Mouse (Mus musculus) 416B (cell line): ENCODE measurements around the gene Hspb2.

Experiments used
- DNase-seq: peaks from one replicate; pipeline ENCODE4 v3.0.0; 2011; ENCODE audit warnings: low read depth

Hspb2 gene

DNA sequence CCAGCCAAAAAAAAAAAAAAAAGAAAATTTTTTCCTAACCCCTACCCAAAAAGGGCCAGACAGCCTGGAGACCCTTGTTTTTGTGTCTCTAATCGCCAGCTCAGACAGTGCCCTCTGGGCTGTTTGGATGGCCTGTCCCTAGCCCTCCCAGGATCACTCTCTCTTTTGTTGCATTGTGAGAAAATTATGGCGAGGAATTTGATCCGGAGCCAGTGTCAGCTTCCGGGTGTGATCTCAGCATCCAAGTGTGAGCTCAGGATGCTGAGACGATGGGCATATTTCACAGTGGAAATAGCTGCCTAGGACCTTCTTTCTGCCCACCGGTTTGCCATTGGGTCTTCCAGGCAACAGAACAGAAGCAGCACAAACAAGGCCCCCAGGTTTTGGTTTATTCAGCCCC lies 1.4 kb downstream of the Hspb2 start:
- no peak for DNase-seq

DNA sequence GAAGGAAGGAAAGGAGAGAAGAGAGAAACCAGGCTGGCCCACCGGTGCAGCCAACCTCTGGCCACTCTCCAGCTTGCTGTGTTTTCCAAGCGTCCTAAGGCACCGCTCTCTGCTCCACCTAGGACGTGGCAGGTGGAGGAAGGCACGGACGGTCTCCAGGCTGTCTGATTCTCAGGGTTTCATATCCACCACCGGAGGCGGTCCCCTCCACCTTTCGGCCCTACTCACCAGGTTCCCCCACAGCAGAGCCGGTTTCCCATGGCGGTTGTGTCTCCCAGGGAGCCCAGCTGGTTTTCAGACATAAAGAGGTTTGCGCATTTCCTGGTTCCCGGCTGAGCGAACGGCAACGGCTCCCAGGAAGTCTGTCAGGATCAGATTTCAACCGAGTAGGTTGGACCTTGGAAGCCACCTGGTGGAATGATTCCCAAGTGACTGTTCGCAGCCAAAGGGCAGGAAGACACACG lies 5.9 kb downstream of the Hspb2 start, which contains the start of gene 2310030G06Rik:
2310030G06Rik (minus strand) TSS at position 323 of the 464 bp plus-strand sequence.
- no peak for DNase-seq

DNA sequence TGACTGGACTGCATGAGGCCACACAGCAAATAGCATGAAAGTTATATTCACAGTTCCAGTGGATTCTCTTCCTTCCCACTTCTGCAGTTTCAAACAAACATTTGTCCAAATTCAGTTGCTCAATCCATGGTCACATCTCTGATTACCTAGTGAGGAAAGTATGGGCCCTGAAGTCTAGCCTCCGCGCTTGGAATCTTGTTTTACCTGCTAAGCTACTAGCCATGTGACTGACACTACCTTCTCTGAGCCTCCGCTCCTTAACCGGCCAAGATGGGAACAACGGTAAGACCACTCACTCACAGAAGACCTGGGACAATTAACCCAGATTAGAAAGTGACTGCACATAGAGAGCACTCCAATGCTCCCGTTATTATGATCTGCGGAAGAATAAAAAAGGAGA lies 6.3 kb downstream of the Hspb2 start:
- DNase-seq: no peak

DNA sequence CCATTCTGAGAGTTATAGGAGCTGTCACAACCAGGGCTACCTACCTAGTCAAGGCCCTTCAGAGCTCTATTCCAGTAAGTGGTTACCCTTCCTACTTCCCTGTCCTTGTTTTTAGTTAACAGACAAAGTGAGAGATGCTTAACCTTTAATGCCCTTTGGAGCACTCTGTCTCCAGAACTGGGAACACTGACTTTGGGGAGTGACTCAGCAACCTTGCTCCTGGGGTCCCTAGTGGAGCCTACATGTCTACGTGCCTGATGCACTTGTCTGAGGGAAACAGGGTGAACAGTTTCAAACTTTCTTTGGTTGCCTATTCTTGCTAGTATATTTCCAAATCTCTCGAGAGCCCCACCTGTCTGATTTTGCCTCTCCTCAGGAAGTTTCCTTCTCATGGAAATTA lies 9.4 kb downstream of the Hspb2 start:
- no peak for DNase-seq

DNA sequence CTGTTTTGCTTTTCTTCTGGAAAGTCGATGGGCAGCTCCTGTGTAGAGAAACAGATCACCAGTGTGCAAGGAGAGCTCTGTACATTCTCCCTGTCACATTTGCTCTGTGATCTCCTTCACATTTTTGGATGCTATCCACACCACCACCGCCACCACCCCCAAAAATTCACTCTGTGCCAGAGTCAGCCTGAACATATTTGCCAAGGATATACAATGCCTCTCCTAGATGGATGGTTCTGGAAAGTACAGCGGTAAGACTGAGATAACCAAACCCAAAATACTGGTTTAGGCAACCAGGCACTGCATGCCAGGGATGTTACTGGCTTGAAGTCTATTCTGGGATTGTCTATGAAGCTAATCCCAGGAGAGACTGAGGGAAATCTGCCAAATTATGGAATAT lies 9.9 kb downstream of the Hspb2 start:
- DNase-seq: no peak

DNA sequence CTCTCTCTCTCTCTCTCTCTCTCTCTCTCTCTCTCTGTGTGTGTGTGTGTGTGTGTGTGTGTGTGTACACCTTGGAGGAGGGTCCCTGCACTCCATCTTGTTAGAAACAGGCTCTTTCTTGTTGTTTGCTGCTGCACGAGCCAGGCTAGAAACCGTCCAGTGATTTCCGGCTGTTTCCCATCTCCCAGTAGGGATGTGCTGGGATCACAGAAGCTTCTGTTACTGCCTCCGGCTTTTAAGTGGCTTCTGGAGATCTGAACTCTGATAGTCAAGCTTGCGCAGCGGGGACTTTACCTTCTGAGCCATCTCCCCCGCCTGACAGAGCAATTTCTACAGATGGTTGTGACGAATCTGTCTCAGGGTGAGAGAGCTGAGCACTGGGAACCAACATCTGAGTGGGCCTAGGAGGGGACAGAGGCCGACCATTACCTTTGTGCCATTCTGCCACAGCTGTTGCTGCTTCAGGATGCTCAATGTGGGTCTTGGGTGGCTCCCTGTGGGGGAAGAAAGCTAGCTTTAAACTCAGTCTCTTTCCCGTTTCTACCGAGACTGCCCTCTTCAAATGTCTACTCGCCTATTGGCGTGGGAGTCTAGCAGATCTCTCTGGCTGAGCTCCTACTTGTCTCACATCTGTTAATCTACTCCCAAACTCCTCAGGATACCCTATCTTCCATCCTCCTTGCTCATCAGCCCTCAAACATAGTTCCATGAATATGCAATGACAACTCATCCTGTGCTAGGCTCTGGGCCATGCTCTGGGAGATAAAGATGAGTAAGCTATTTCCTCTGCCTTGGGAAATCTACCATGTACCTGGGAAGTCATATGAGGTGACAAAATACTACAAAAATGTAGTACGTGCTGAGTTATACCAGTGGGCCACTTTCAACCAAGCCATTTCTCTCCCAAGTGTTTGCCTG lies 11.0 kb downstream of the Hspb2 start:
- no peak for DNase-seq

DNA sequence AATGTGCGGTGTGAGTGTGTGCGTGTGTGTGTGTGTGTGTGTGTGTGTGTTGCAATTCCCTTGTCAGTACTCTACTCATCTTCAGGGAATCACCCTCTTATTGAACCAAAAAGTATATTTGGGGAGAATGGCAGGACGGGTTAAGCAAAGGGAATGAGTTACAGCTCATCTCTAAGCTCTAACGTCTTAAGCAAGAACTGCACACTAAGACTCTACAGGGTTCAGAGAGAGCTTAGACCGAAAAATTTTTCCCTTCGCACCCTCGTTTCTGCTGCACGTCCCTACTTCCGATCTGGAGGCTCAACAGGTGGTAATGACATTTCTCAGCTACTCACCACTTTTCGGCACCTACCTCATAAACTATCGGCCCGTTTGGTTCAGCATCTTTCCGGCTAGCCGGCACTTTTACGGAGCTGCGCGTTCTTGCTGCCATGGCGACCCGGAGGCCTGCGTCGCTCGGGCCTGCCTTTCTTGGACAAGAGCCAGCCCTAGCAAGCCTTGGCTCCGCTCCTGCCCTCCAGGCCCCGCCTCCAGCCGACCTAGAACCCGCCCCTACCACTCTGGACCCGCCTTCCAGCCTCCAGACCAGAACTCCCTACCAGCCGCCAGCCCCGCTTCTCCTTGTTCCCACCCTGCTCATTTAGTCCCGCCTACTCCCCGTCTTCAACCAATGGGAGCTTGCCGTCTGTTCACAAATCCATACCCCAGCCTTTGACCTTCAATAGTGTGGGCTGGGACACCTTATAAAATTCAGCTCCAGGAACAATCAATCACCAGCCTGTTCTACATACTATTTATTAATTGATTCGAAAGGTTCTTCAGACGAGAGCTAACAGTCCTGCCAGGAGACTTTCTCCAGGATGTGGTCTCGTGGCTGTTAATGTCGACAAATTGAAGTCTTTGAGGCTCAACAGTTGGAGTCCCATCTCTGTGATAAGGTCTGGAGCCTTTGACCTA lies 13.0 kb downstream of the Hspb2 start, which contains the start of gene Dixdc1:
Dixdc1 (minus strand) TSS at position 604 of the 957 bp plus-strand sequence.
- DNase-seq: peak; percentile 64

DNA sequence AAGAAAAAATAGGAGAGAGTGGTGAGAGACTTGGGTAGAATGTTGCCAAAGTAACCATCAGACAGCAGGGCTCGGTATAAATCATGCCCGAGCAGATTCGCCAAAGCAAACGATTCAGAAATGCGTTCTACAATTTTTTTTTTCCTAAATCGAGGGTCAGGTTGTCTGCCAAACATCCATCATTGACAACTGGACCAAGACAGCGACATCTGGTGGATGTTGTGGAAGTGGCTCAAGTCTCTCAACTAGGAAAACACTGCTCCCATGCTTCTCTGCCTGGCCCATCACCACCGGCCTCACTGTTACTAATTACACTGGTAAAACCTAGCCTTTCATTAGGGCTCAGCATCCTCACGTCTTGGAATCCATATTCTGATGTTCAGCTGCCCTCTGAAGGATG lies 17.2 kb downstream of the Hspb2 start:
- DNase-seq: peak; percentile 63

DNA sequence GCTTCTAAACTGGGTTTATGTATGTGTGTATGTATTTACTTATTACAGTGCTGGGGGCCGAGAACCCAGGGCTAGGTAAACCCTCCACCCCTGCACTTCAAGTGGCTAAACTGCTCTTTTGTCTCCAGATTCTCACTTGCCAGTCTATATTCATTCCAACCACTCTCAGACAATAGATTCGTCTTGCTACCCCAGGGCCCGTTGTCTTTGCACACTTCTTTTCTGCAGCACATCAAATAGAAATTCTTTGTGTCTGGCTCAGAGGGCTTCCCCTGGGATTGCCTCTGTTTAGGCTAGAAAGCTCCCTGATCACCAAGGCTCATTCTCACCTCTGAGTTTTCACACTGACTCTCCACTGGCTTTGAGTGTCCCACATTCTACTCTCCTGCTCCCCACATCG lies 19.6 kb downstream of the Hspb2 start:
- DNase-seq: no peak

DNA sequence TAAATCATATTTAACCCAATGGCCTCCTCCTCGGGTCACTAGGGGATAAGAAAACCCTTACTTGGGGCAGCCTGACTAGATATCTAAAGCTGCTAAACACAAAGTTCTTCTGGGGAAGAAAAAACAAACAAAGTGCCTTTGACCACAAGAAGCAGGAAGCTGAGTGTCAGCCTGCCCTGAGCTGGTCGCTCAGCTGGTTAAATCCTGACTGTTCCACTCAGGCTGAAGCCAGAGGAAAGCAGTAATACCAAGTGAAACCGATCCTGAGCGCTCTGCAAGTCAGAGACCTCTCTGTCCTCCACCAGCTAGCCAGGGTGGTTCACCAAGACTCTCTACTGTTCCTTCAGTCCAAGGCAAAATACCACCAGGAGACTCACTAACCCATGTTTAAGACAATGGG lies 22.6 kb downstream of the Hspb2 start:
- DNase-seq: peak; percentile 55

DNA sequence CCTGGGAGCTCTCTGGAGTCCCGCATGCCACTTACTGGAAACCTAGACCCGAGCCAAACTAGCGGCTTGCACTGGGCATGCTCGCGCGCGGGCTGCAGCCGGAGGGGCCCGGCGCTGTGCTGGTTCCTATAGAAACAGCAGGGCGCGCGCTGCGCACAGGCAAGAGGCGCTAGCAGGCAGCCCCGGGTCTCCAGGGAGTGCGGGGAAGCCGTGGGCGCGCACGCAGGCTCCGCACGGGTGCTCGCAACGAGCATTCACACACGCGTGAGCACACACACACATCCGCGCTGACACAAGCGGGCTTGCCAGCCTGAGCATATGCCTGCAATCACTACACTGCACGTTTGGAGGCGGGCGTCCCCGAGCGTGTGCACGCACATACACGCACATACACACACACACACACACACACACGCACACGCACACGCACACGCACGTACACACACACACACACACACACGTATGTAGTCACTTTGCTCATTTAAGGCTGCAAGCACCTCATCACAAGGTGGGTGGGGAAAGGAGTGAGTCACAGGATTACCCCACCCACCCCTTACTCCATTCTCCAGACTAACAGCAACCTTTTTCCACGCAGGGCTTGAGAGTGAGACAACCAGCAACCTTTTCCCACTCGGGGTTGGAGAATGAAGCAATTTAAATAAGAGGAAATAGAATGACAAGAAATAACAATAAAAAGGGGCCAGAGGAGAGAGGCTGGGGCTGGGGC lies 24.1 kb downstream of the Hspb2 start:
- DNase-seq: no peak

DNA sequence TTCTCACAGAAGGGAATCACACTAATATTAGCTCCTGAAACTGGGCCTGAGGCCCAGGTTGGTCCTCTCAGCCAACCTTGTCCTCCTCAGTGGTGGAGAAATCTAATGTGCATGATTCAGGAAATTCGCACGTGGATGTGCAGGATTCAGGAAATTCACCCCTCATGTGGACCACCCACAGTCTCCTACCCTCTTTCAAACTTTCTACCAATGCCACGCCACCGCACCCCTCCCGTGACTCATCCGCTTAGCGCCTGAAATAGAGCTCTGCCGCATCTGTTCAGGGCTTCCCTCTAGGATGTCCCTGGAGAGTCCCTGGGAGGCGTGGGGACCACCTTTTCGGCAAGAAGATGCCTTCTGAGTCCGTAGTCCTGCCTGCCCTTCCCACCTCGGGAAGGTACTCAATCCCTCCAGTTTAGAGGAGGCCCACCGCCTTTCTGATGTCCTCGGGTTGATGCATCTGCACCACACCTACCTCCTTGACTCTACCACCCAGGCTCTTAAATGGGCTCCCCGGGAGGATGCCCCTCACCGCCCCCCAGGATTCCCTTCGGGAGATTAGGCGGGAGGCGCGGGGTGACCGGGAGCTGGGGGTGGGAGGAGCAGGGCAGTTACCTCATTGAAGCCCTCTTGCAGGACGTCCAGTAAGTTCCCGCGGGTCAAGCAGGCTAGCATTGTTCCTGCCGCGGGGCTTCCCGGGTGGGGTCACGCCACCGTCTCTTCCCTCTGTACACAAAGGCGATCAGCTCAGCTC lies 24.8 kb downstream of the Hspb2 start:
- DNase-seq: no peak

DNA sequence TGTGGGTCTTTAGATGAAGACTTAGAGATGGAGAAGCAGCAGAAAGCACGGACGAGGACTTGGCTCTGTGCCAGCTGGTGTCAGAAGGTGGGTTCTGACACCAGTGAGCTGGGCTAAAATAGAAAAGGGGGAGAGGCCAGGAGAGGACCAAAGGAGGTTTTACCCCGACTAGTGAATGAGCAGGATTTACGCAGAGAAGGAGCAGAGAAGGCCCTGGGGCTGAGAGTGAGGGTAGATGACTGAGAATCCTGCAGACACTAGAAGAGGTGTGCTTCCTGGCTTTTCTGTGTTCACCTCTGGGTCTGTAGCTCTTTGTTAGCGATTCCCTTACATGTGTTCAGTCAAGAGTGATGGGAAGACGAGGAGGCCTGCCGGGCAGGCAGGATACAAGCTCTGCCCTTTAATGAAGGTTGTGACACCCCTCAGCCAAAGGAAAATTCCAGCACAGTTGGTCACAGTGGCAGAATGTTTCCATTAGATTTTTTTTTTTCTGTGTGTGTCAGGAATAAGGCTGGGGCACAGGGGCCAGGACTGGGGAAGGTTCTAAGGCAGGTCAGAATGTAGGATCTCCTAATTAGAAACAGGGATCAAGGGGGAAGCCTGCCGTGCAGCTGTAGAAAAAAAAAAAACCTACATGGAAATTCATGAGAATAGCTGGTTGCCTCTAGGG lies 26.1 kb downstream of the Hspb2 start:
- no peak for DNase-seq

DNA sequence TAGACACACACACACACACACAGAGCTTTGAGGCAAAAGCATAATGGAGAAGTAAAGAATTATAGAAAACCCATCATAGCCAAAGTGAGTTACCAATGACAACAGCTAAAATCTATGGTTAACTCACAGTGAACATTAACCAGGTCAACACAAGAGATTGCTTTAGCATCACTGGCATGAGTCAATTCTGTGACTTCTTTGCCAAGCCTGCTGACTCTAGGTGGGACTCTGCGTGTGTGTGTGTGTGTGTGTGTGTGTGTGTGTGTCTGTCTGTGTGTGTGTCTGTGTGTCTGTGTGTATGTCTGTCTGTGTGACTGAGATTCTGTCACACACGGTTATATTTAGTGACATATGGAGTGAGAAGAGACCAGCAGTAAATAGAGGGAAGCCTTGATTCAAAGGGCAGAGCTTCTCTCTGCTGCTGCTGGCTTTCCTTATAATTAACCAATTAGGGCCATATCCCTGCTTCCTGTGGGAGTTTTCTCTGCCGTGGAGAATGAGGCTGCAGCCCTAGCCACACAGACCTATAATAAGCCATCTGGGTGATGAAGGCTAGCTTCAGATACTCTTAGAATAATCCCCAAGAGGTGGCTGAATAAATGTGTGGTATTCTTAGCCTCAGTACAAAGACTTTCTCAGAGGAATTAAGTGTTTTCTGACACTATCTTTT lies 27.4 kb downstream of the Hspb2 start:
- no peak for DNase-seq

DNA sequence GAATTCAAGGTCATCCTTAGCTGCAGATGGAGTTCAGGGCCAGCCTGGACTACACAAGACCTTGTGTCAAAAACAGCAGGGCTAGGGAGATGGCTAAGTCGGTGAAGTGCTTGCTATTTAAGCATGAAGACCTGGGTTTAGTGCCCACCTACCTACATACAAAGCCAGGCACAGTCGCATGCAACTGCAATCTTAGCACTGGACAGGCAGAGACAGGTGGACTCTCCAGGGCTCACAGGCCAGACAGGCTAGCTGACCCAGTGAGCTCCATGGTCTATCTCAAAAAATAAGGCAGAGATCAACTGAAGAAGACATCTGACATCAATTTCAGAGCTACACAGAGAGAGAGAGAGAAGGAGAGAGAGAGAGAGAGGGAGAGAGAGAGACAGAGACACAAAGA lies 28.0 kb downstream of the Hspb2 start:
- DNase-seq: no peak

DNA sequence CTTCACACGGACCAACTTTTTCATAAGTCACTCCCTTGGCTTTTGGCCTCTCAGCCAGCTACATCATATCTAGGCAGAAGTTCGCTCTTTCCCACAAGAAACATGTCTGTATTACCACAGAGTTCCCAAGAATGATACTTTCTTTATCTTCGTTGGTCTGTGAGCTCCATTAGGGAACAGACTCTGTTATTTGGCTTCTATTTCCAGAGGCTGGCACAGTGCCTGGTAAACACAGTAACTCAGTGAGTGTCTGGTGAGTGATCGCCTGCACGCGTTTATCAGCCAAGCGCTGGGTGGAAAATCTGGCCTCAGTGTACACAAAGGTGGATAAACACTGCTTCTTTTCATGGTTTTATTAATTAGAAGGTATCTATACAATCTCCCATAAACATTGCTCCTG lies 28.7 kb downstream of the Hspb2 start:
- no peak for DNase-seq

DNA sequence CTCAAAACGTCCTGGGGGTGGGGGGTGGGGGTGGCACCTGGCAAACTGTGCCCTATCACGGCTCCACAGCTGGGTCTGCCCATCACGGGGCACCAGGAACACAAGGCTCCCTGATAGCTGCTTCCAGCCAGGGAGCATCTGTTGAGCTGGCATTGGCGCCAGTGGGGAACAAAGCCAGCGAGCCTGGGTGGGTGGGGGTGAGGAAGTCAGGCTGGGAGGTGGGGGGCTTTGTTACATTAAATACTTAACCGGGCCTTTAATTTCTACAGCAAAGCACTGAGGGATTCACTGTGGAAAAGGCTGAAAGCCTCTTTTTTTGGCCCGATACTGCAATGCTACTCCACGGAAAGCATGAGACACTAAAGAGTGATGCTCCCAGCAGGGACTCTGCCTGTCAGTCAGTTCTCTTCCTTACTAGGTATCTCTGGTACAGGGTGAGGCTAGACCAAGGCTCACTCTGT lies 29.7 kb downstream of the Hspb2 start:
- no peak for DNase-seq

DNA sequence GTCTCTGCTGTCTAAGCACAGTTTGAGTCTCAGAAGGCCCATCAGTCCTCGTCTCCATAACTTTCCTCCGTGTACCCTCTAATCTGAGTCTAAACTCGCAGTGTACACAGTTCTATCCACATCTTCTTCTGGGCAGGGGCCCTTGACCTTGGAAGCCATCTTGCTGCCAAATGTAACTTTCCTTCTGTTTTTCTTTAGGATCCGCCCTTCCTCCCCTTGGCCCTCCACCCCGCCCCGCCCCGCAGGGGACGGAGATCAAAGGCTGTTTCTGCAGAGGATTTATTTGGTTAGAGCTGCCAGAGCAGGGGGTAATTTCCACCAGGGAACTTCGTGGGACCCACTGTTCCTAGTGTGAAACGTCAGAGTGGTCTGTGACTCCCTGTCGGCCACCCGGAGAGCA lies 31.1 kb downstream of the Hspb2 start:
- DNase-seq: no peak

DNA sequence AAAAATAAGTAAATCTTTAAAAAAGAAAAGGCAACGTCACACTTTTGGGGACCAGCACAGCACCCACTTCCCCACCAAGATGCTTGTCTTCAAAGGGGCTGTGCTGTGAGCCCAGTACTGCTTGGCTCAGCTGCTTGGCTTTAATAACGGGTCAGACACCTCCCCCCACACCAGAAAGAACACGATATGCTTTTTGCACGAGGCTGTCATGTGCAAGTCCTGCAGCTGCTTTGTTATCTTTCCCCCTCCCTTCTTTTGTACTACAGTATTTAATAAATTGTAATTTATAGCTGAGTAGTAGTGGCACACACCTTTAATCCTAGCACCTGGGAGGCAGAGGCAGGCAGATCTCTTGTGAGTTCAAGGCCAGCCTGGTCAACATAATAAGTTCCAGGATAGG lies 33.3 kb downstream of the Hspb2 start:
- no peak for DNase-seq

DNA sequence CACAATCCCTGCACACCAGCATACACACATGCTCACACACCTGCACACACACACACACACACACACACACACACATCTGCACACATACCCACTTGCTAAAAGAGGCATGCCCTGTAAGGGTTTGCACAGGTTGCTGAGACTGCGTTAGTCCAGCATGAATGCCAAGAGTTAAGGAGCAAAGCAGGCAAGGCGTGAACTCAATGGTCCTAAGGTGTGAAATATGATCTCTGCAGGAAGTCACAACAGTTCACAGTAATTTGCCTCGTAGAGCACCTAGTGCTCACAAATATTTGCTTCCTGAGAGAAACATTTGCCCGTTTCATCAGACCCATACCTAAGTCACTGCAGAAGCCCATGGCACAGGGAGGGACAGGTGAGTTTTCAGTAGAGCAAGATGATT lies 38.0 kb downstream of the Hspb2 start:
- DNase-seq: no peak
